Mouse (Mus musculus): Measurements from ENCODE around the gene Retn. TPM values are rescaled to one million over a fixed set of nuclear protein-coding genes. Genes with fewer than 3 reads are reported as not detected.

Gene Retn
- polyA plus RNA-seq, 2 experiments, result not detected

DNA sequence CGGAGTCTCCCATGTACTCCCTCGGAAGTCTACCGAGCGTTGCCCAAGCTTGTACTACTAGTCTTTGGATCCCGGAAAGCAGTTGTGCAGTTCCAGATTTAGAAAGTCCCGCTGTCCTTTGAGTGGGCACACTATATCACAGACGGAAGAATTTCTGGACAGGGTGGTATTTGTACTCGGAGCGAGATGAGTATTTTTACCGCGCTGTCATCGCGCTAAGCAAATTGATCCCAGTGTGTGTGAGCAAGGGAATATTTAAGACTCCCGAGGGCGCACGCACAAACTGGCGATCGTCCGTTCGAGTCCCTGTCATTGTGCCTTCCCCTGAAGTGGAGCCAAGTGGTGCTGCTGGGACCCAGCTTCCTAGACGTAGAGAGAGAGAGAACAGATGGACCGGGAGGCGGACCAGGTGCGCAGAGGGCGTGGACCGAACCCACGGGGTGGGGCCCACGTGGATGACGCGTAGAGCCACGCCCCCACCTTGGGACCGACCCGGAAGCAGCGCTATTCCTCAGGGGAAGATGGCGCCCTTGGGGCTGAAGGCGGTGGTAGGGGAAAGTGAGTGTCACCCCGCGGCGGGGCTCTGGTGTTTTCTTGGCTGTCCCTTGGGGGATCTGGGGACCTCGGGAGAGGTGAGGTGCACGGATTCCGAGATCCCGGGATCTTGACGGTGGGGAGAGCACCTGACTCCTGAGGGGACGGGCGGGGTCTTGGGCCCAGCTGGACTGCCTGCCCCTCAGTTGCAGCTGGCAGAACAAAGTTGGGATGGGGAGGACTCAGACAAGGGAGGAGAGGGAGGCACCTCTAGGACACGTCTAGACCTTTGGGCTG, 24.7 kb upstream of the Retn start, which contains the start of gene Stxbp2:
Gene Stxbp2 (plus strand): TSS at position 309 of the 831 bp plus-strand sequence.
- Histone ChIP-seq H3K36me3 (replicated peaks; ENCODE audit: control insufficient read depth, insufficient read depth, low read depth) (peaks cover 3% of the 10 kb centered on the region), H3K9me3 (ENCODE audit: control insufficient read depth, low read length) (no peaks in the 10 kb centered on the region), H3K4me2 (ENCODE audit: low read depth) (peak within 1 kb of the TSS; percentile 83), H3K4me3 (ENCODE audit: insufficient read depth in 1 of 2, low read depth in 2 of 2, low read length in 2 of 2) (peak within 1 kb of the TSS; percentile 69 to 89), H3K9ac (replicated peaks) (peak within 1 kb of the TSS; percentile 63), H3K4me1 (replicated peaks; ENCODE audit: control insufficient read depth in 2 of 2, insufficient read depth in 2 of 2, low read length in 1 of 2) (peaks cover 12 to 16% of the 10 kb centered on the region in 2 experiments; a peak in 3 of 4 replicates), H3K27me3 (ENCODE audit: control insufficient read depth, insufficient read depth, low read length) (no peaks in the 10 kb centered on the region; the same call in 1 of the 2 replicates), H3K27ac (no peak within 1 kb of the TSS)
- ATAC-seq (ENCODE audit: insufficient read depth) (peak; percentile 90), DNase-seq (ENCODE audit: low read depth in 3 of 3, low spot score in 3 of 3) (peak; percentile 66 to 75 (median 71))
- 5% methylated on average over 47 of the region's 47 CpGs for WGBS (ENCODE audit: insufficient replicate concordance)
- TF ChIP-seq EP300 (IDR thresholded peaks at IDR 0.05; ENCODE audit: low read depth), result no peak
- peak; percentile 27; the same call in 1 of the 2 replicates for TF ChIP-seq CTCF (IDR thresholded peaks at IDR 0.05; ENCODE audit: low read depth)

GRCm38 (mm10) chr8:3631478-3631875, 24.1 kb upstream of the Retn start:
- DNase-seq (ENCODE audit: low read depth in 3 of 3, low spot score in 3 of 3) (peak; percentile 41 to 55 (median 43)), ATAC-seq (ENCODE audit: insufficient read depth) (peak; percentile 51)
- WGBS (ENCODE audit: insufficient replicate concordance), result 2% methylated on average over 8 of the region's 8 CpGs
- H3K4me2 ChIP-seq (ENCODE audit: low read depth), result peak overlapping the region; percentile 83
- no peak overlapping the region for H3K27ac ChIP-seq
- TF ChIP-seq EP300 (IDR thresholded peaks at IDR 0.05; ENCODE audit: low read depth) (no peak), CTCF (IDR thresholded peaks at IDR 0.05; ENCODE audit: low read depth) (no peak)
- peaks cover 3% of the 10 kb centered on the region for H3K36me3 ChIP-seq (replicated peaks; ENCODE audit: control insufficient read depth, insufficient read depth, low read depth)
- H3K4me1 ChIP-seq (replicated peaks; ENCODE audit: control insufficient read depth in 2 of 2, insufficient read depth in 2 of 2, low read length in 1 of 2), result peaks cover 12 to 16% of the 10 kb centered on the region in 2 experiments; a peak in 3 of 4 replicates
- peak overlapping the region; percentile 69 to 89 for H3K4me3 ChIP-seq (ENCODE audit: insufficient read depth in 1 of 2, low read depth in 2 of 2, low read length in 2 of 2)
- no peaks in the 10 kb centered on the region for H3K9me3 ChIP-seq (ENCODE audit: control insufficient read depth, low read length)
- no peaks in the 10 kb centered on the region; the same call in 1 of the 2 replicates for H3K27me3 ChIP-seq (ENCODE audit: control insufficient read depth, insufficient read depth, low read length)
- peak overlapping the region; percentile 63 for H3K9ac ChIP-seq (replicated peaks)

DNA sequence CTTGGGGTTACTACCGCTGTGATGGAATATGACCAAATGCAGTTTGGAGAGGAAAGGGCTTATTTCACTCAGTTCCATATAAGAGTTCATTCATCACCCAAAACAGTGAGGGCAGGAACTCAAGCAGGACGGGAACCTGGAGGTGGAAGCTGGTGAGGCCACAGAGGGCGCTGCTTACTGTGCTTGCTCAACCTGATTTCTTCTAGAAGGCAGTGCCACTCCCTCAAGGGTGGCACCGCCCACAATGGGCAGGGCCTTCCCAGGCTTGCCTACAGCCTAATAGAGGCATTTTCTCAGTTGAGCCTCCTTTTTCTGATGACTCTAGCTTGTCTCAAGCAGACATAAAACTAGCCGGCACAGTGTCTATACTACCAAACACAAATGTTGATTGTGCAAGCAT, 9.8 kb upstream of the Retn start:
- H3K4me3 ChIP-seq (ENCODE audit: insufficient read depth in 1 of 2, low read depth in 2 of 2, low read length in 2 of 2), result no peak overlapping the region
- TF ChIP-seq CTCF (IDR thresholded peaks at IDR 0.05; ENCODE audit: low read depth) (peak; percentile 69), EP300 (IDR thresholded peaks at IDR 0.05; ENCODE audit: low read depth) (no peak)
- DNase-seq (ENCODE audit: low read depth in 3 of 3, low spot score in 3 of 3), result peak in 2 of 3 experiments; percentile 47 to 56
- no peaks in the 10 kb centered on the region for H3K9me3 ChIP-seq (ENCODE audit: control insufficient read depth, low read length)
- peak; percentile 73 for ATAC-seq (ENCODE audit: insufficient read depth)
- H3K36me3 ChIP-seq (replicated peaks; ENCODE audit: control insufficient read depth, insufficient read depth, low read depth), result peaks cover 5% of the 10 kb centered on the region; the same call in 1 of the 2 replicates
- H3K4me2 ChIP-seq (ENCODE audit: low read depth), result no peak overlapping the region
- WGBS (ENCODE audit: insufficient replicate concordance), result 9% methylated on average over 5 of the region's 5 CpGs
- no peak overlapping the region for H3K27ac ChIP-seq
- no peak overlapping the region for H3K9ac ChIP-seq (replicated peaks)
- peaks cover 0 to 6% of the 10 kb centered on the region in 2 experiments; a peak in 2 of 4 replicates for H3K4me1 ChIP-seq (replicated peaks; ENCODE audit: control insufficient read depth in 2 of 2, insufficient read depth in 2 of 2, low read length in 1 of 2)
- no peaks in the 10 kb centered on the region for H3K27me3 ChIP-seq (ENCODE audit: control insufficient read depth, insufficient read depth, low read length)

- no peak overlapping the region for H3K4me3 ChIP-seq (ENCODE audit: insufficient read depth in 1 of 2, low read depth in 2 of 2, low read length in 2 of 2)
- H3K27ac ChIP-seq, result no peak overlapping the region
- TF ChIP-seq EP300 (IDR thresholded peaks at IDR 0.05; ENCODE audit: low read depth), result no peak
- TF ChIP-seq CTCF (IDR thresholded peaks at IDR 0.05; ENCODE audit: low read depth), result no peak
- H3K36me3 ChIP-seq (replicated peaks; ENCODE audit: control insufficient read depth, insufficient read depth, low read depth), result no peaks in the 10 kb centered on the region
- no peak for ATAC-seq (ENCODE audit: insufficient read depth)
- 62% methylated on average over 6 of the region's 6 CpGs for WGBS (ENCODE audit: insufficient replicate concordance)
- no peaks in the 10 kb centered on the region for H3K27me3 ChIP-seq (ENCODE audit: control insufficient read depth, insufficient read depth, low read length)
- H3K4me2 ChIP-seq (ENCODE audit: low read depth), result no peak overlapping the region
- no peak overlapping the region for H3K9ac ChIP-seq (replicated peaks)
- peaks cover 0 to 6% of the 10 kb centered on the region in 2 experiments; a peak in 2 of 4 replicates for H3K4me1 ChIP-seq (replicated peaks; ENCODE audit: control insufficient read depth in 2 of 2, insufficient read depth in 2 of 2, low read length in 1 of 2)
- H3K9me3 ChIP-seq (ENCODE audit: control insufficient read depth, low read length), result no peaks in the 10 kb centered on the region
- DNase-seq (ENCODE audit: low read depth in 3 of 3, low spot score in 3 of 3), result no peak
Observed at GRCm38 (mm10) chr8:3646824-3647531, 8.6 kb upstream of the Retn start.
